Mouse (Mus musculus) ES-E14 (cell line): Measurements from ENCODE around the gene Dlst.

Experiments used
- CHD2 ChIP-seq: IDR thresholded peaks from 2 replicates; pipeline ENCODE4 v1.6.1; 2014; ENCODE audit warnings: mild to moderate bottlenecking, low read depth, low read length, inconsistent platforms
- HCFC1 ChIP-seq: IDR thresholded peaks from 2 replicates; pipeline ENCODE4 v1.6.1; 2012; ENCODE audit warnings: low read length, inconsistent platforms, borderline replicate concordance; ENCODE audit not compliant: insufficient read depth
- MAFK ChIP-seq: IDR thresholded peaks from 2 replicates; pipeline ENCODE4 v1.6.1; 2014; ENCODE audit warnings: mild to moderate bottlenecking, low read depth, low read length, inconsistent platforms; ENCODE audit not compliant: insufficient read depth
- ZC3H11A ChIP-seq: IDR thresholded peaks from 2 replicates; pipeline ENCODE4 v1.6.1; 2012; ENCODE audit warnings: low read depth, mild to moderate bottlenecking, inconsistent platforms, low read length, borderline replicate concordance
- ZNF384 ChIP-seq: IDR thresholded peaks from 2 replicates; pipeline ENCODE4 v1.6.1; 2012; ENCODE audit warnings: low read depth, low read length, inconsistent platforms

DNA sequence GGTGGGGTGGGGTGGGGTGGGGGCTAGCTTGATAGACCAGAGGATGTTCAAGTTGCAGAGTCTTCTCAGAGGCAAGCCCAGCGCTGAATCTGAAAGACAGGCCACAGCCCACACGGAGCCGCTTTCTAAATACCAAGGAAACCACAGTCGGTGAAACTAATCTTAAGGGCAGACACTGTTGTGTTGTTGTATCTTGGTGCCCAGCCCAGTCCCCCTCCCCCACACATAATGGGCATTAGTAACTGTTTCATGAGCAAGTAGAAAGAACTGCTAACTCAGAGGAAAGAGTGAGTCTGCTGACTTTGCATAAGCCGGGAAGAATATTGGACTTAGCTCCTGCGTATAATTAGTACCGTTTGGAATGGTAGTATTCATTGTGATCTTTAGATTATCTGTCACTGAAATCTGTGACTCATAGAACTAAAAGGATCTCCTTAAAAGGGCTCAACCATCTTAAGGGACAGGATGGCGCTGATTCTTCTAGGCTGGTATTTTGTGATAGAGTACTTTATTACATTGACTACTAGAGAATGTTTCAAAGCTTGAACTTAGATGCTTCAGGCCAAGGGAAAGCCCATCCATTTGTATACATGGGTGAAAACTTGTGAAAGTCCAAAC, 16.5 kb downstream of the Dlst start:
- TF ChIP-seq CHD2, result no peak
- no peak for TF ChIP-seq HCFC1
- no peak for TF ChIP-seq MAFK
- no peak for TF ChIP-seq ZNF384
- no peak for TF ChIP-seq ZC3H11A
